9 mouse cellular contexts compared by ENCODE assay signal in the genomic region with DNA sequence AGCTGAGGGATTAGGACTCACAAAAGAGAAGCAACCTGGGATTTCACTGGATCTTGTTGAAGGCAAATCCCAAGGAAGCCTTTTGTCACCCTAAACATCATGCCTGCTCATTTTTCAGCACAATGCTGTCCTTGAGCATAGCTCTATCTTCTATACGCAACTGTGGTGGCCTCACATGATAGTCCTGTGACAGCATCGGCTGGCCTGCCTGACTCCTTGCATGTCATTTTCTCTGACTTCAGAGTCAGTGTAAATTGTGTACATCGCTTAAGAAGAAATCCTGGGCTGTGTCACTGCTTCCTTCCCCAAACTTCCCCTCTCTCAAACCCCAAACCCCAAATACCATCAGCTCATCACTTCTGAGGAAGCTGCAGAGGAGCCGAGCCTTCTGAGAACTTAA.
DNase-seq lines count a peak whose midpoint lies in the region; ATAC-seq lines count a peak whose summit lies in the region.
"Had no signal": no experiment of that assay in that cellular context is flagged by ENCODE, and none has a peak within 500 bp of the region (broad histone marks: within the 10 kb centered on the region; RNA-seq: fewer than 3 reads in every experiment).

No protein-coding gene starts in this region.

- peaks cover 26% of the 10 kb centered on the region for H3K4me1 ChIP-seq in hindbrain, embryonic 13.5 days (replicated peaks)
- peaks cover 13% of the 10 kb centered on the region; the same call in 1 of the 2 replicates for H3K4me1 ChIP-seq in hindbrain, embryonic 12.5 days
- H3K4me1 ChIP-seq in midbrain, embryonic 13.5 days (replicated peaks), result peaks cover 25% of the 10 kb centered on the region

- 38% methylated on average over 4 of the region's 4 CpGs for whole genome bisulfite sequencing in hindbrain, embryonic 13.5 days
- 53% methylated on average over 4 of the region's 4 CpGs for WGBS in hindbrain, embryonic 12.5 days
- 17% methylated on average over 4 of the region's 4 CpGs for WGBS in midbrain, embryonic 13.5 days

- H3K4me3 ChIP-seq in hindbrain, embryonic 13.5 days, result no peak overlapping the region
- H3K4me3 ChIP-seq in hindbrain, embryonic 12.5 days, result no peak overlapping the region
- no peak overlapping the region for H3K4me3 ChIP-seq in midbrain, embryonic 13.5 days (replicated peaks)

- H3K9ac ChIP-seq in hindbrain, embryonic 13.5 days, result no peak overlapping the region
- no peak overlapping the region for H3K9ac ChIP-seq in hindbrain, embryonic 12.5 days
- H3K9ac ChIP-seq in midbrain, embryonic 13.5 days (replicated peaks), result no peak overlapping the region

- no peak for ATAC-seq in hindbrain, embryonic 13.5 days (ENCODE audit: low FRiP score)
- ATAC-seq in hindbrain, embryonic 12.5 days (ENCODE audit: low FRiP score), result no peak
- peak; percentile 36 for ATAC-seq in activated CD4-positive, CD25-positive, alpha-beta regulatory T cell, adult 4 months
- ATAC-seq in midbrain, embryonic 13.5 days, result peak; percentile 37; the same call in 1 of the 2 replicates

- no peak overlapping the region for H3K4me2 ChIP-seq in hindbrain, embryonic 13.5 days
- no peak overlapping the region for H3K4me2 ChIP-seq in hindbrain, embryonic 12.5 days (replicated peaks)
- no peak overlapping the region for H3K4me2 ChIP-seq in midbrain, embryonic 13.5 days (replicated peaks)

- no peaks in the 10 kb centered on the region for H3K9me3 ChIP-seq in hindbrain, embryonic 13.5 days
- H3K9me3 ChIP-seq in hindbrain, embryonic 12.5 days (replicated peaks), result no peaks in the 10 kb centered on the region
- H3K9me3 ChIP-seq in midbrain, embryonic 13.5 days, result no peaks in the 10 kb centered on the region

- DNase-seq in CD4-positive helper T cell, adult 2 months (ENCODE audit: low read depth, low spot score), result peak; percentile 35
- DNase-seq in layer of hippocampus, adult 8-10 months (ENCODE audit: low spot score in 2 of 2), result no peak
- no peak for DNase-seq in spleen, adult 12 weeks (ENCODE audit: low spot score)
- DNase-seq: adrenal gland, postnatal 36 days; layer of hippocampus, adult 9-11 months had no signal

- no peaks in the 10 kb centered on the region for H3K36me3 ChIP-seq in hindbrain, embryonic 13.5 days
- H3K36me3 ChIP-seq in hindbrain, embryonic 12.5 days, result no peaks in the 10 kb centered on the region
- no peaks in the 10 kb centered on the region for H3K36me3 ChIP-seq in midbrain, embryonic 13.5 days

- no peaks in the 10 kb centered on the region for H3K27me3 ChIP-seq in hindbrain, embryonic 13.5 days
- no peaks in the 10 kb centered on the region for H3K27me3 ChIP-seq in hindbrain, embryonic 12.5 days
- H3K27me3 ChIP-seq in midbrain, embryonic 13.5 days, result no peaks in the 10 kb centered on the region

- H3K27ac ChIP-seq in hindbrain, embryonic 13.5 days, result peak overlapping the region; percentile 64; the same call in 1 of the 2 replicates
- H3K27ac ChIP-seq in hindbrain, embryonic 12.5 days, result no peak overlapping the region; the same call in 1 of the 2 replicates
- H3K27ac ChIP-seq in midbrain, embryonic 13.5 days, result 0 out of 2 replicates have a peak overlapping the region, but pooled peaks have one; percentile 3

Comparison
In these comparisons a context has a peak if more than half of its experiments do, and no peak if none do; other contexts are left out.
1. ATAC-seq: peak in activated CD4-positive, CD25-positive, alpha-beta regulatory T cell, adult 4 months (single experiment) and midbrain, embryonic 13.5 days (single experiment); none in hindbrain, embryonic 13.5 days (single experiment) and hindbrain, embryonic 12.5 days (single experiment).